Mouse (Mus musculus): ENCODE measurements at regions not wholly inside any gene's neighbourhood (a gene's known extent, or its start where the extent isn't known, plus 50 kb on each side); places are given as distances from the start of the nearest gene placed in this dataset.

DNA sequence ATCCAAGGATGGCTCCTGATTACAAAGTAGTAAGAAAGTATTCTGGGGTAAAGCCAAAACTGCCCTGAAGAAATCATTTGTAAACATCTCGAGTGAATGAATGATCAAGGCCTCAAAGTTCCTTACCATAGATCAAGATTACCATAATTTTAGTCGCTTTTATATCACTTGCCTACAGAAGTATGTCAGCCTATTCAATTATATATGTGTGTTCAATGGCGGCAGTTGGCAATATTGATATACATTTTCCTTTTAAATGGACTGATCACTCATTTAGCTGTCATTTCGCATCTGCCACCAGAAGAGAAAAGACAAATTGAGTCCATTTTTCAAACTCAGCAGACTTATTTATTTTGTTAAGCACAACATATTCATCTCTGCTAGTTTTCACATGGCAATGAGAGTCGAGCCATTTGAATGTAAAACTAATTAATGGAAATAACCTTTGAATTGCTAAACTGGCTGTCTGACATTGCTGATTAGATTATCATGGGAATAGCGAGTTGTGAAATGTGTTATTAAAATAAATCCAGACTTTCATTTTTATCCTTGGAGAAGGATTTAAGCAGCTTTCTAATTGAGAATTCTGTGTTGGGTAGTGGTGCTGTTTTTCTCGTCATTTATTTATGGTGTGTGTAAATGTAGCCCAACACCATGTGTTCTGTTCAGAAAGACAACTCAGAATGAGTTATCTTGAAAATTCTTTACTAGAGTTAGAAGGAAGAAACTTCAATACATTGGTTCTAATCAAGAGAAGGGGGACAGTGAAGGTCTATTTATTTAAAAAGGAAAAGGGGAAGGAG lies 350.6 kb upstream of the Clec14a start:
- Histone ChIP-seq H3K9ac (ENCODE audit: low read depth, low read length) (no peak overlapping the region), H3K36me3 (ENCODE audit: control insufficient read depth, insufficient read depth) (no peaks in the 10 kb centered on the region), H3K9me3 (replicated peaks; ENCODE audit: control insufficient read depth, low read length) (no peaks in the 10 kb centered on the region), H3K4me1 (ENCODE audit: control insufficient read depth, low read depth, low read length) (no peaks in the 10 kb centered on the region), H3K27ac (ENCODE audit: low read length) (no peak overlapping the region), H3K27me3 (ENCODE audit: control insufficient read depth, insufficient read depth, low read depth, low read length) (no peaks in the 10 kb centered on the region), H3K4me2 (ENCODE audit: low read depth, low read length) (no peak overlapping the region), H3K4me3 (ENCODE audit: low read depth, low read length) (no peak overlapping the region)
- WGBS (ENCODE audit: insufficient replicate concordance) = 57% methylated on average over 7 of the region's 7 CpGs
- ATAC-seq (ENCODE audit: low read depth) = no peak

DNA sequence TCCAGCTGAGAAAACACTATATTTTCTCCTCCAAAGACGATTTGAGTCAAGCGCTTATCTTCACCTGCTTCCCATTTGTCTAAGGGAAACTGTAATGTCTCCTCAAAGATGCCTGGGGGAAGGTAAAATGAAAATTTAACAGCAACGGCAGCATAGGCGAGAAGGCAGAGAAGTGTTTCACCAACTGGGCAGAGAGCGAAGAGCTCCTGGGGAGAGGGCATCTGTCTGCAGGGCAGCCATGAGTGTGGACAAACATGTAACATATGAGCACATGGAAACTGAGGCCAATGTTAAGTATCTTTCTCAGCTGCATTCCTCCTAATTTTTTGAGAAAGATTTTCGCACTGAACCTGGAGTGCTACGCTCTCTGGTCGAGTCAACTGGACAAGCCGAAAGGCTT lies 325.7 kb upstream of the Clec14a start:
- 75% methylated on average over 9 of the region's 9 CpGs for WGBS (ENCODE audit: insufficient replicate concordance)
- no peak overlapping the region for H3K4me3 ChIP-seq (ENCODE audit: low read depth, low read length)
- H3K27ac ChIP-seq (ENCODE audit: low read length) = no peak overlapping the region
- no peak overlapping the region for H3K4me2 ChIP-seq (ENCODE audit: low read depth, low read length)
- no peaks in the 10 kb centered on the region for H3K9me3 ChIP-seq (replicated peaks; ENCODE audit: control insufficient read depth, low read length)
- no peak overlapping the region for H3K9ac ChIP-seq (ENCODE audit: low read depth, low read length)
- no peaks in the 10 kb centered on the region for H3K27me3 ChIP-seq (ENCODE audit: control insufficient read depth, insufficient read depth, low read depth, low read length)
- no peaks in the 10 kb centered on the region for H3K4me1 ChIP-seq (ENCODE audit: control insufficient read depth, low read depth, low read length)
- no peaks in the 10 kb centered on the region for H3K36me3 ChIP-seq (ENCODE audit: control insufficient read depth, insufficient read depth)
- no peak for ATAC-seq (ENCODE audit: low read depth)

DNA sequence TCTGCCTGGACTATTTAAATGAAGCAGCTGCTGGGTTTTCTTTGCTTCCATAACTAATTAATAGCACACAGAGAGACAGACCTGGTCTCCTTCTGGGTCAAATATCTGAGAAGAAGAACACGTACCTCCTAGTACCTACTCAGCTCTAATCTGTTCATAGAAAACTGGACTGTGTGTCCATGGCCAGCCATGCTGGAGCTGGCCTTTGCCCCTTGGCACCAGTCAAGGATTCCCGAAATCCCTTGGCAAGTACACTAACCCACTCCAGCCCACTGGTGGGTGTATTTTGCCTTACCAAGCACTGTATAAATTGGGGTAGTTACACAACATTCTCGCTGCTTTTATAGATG lies 322.4 kb upstream of the Clec14a start:
- no peak overlapping the region for H3K27ac ChIP-seq (ENCODE audit: low read length)
- no peaks in the 10 kb centered on the region for H3K9me3 ChIP-seq (replicated peaks; ENCODE audit: control insufficient read depth, low read length)
- ATAC-seq (ENCODE audit: low read depth) = no peak
- no peaks in the 10 kb centered on the region for H3K4me1 ChIP-seq (ENCODE audit: control insufficient read depth, low read depth, low read length)
- no peak overlapping the region for H3K4me2 ChIP-seq (ENCODE audit: low read depth, low read length)
- no peak overlapping the region for H3K9ac ChIP-seq (ENCODE audit: low read depth, low read length)
- H3K36me3 ChIP-seq (ENCODE audit: control insufficient read depth, insufficient read depth) = no peaks in the 10 kb centered on the region
- no peaks in the 10 kb centered on the region for H3K27me3 ChIP-seq (ENCODE audit: control insufficient read depth, insufficient read depth, low read depth, low read length)
- no peak overlapping the region for H3K4me3 ChIP-seq (ENCODE audit: low read depth, low read length)
- 63% methylated on average over 3 of the region's 3 CpGs for WGBS (ENCODE audit: insufficient replicate concordance)

DNA sequence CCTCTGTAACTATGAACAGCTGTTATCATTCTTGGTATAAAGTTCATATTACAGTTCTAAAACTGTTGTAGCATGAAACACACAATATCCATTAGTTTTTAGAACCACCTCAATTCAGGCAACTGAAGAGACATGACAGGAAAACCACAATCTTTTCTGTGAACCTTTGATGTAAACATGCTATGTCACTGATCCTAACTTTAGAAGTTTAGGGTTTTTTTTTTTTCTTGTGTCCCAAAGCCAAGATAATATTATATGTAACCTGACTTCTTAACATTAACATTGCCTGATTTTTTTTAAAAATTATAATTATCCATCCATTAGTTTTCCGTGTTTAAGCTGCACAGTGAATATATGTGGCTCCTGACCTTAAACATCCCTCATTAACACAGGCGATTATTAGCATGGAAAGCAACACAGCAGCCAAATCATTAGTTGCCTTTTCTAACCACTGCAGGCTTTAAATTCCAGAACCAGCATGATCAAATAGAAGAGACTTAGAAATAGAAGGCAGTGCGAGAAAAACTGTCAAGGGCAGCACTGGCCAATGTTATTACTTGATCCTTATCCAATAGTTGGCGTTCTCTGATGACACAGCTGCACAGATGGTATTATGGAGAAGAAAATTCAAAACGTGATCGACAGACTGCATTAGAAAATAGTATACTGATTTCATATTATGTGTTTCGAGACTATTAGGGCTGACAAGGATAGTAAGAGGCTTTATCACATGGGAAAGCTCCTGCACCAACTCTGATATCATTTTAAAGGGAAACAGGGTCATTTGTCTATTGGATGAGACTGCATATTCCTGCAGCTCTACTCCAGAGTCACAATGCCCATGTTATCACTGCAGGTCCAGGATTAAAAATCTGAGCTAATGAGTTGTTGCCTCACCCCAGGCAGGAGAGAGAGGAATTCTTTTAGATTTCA lies 321.7 kb upstream of the Clec14a start:
- H3K9ac ChIP-seq (ENCODE audit: low read depth, low read length) = no peak overlapping the region
- no peak for ATAC-seq (ENCODE audit: low read depth)
- 44% methylated on average over 7 of the region's 7 CpGs for WGBS (ENCODE audit: insufficient replicate concordance)
- H3K9me3 ChIP-seq (replicated peaks; ENCODE audit: control insufficient read depth, low read length) = no peaks in the 10 kb centered on the region
- H3K4me2 ChIP-seq (ENCODE audit: low read depth, low read length) = no peak overlapping the region
- H3K27me3 ChIP-seq (ENCODE audit: control insufficient read depth, insufficient read depth, low read depth, low read length) = no peaks in the 10 kb centered on the region
- H3K36me3 ChIP-seq (ENCODE audit: control insufficient read depth, insufficient read depth) = no peaks in the 10 kb centered on the region
- no peak overlapping the region for H3K27ac ChIP-seq (ENCODE audit: low read length)
- H3K4me3 ChIP-seq (ENCODE audit: low read depth, low read length) = no peak overlapping the region
- no peaks in the 10 kb centered on the region for H3K4me1 ChIP-seq (ENCODE audit: control insufficient read depth, low read depth, low read length)

DNA sequence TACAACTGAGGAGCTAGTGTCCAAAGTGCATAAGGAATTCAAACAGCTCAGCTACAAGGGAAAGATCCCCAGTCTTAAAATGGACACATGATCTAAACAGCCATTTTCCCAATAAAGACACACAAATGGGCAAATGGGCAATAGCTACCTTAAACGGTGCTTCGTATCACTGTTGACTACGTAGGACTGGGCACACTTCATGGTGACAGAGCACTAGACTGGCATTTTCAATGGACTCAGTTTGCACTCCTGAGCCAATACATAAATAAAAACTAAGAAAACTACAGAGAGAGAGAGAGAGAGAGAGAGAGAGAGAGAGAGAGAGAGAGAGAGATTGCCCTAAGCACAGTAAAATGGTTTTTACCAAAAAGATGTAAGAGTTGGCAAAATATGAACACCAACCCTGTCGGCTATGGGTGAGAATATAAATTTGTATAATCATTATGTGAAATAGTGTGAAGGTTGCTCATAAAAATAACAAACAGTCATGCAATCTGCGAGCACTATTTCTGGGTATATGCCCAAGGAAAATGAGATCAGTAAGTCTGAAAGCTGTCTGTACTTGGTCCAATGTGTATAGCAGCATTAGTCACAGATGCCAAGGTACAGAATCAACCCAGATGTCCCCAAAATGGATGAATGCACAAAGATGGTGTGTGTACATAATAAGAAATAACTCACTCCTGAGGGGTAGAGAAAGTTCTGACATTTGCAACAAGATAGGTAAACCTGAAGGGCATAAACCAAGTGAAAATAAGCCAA lies 312.9 kb upstream of the Clec14a start:
- WGBS (ENCODE audit: insufficient replicate concordance) = 72% methylated on average over 5 of the region's 5 CpGs
- no peak overlapping the region for H3K9ac ChIP-seq (ENCODE audit: low read depth, low read length)
- no peak overlapping the region for H3K27ac ChIP-seq (ENCODE audit: low read length)
- no peak overlapping the region for H3K4me3 ChIP-seq (ENCODE audit: low read depth, low read length)
- no peak for ATAC-seq (ENCODE audit: low read depth)
- no peaks in the 10 kb centered on the region for H3K36me3 ChIP-seq (ENCODE audit: control insufficient read depth, insufficient read depth)
- no peak overlapping the region for H3K4me2 ChIP-seq (ENCODE audit: low read depth, low read length)
- no peaks in the 10 kb centered on the region for H3K4me1 ChIP-seq (ENCODE audit: control insufficient read depth, low read depth, low read length)
- no peaks in the 10 kb centered on the region for H3K27me3 ChIP-seq (ENCODE audit: control insufficient read depth, insufficient read depth, low read depth, low read length)
- H3K9me3 ChIP-seq (replicated peaks; ENCODE audit: control insufficient read depth, low read length) = no peaks in the 10 kb centered on the region

DNA sequence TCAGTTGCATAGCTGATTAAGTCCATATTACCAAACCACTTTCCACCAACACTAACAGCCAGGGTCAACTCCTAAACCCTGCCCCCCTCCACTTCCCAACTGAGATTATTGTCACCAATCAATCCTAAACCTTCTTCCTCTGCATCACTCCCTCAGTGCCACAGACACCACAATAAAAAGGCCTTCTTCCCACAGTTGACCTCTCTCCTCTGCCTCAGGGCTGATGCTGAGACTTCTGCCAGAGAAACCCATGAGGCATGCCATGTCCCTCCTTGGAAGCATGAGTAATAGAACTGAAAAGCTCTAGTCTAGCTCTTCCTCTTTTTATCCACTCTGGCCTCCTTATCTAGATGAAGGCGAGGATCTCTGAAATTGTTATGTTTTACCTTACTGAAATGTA lies 300.0 kb upstream of the Clec14a start:
- Histone ChIP-seq H3K4me2 (ENCODE audit: low read depth, low read length) (no peak overlapping the region), H3K27ac (ENCODE audit: low read length) (no peak overlapping the region), H3K27me3 (ENCODE audit: control insufficient read depth, insufficient read depth, low read depth, low read length) (no peaks in the 10 kb centered on the region), H3K9me3 (replicated peaks; ENCODE audit: control insufficient read depth, low read length) (no peaks in the 10 kb centered on the region), H3K9ac (ENCODE audit: low read depth, low read length) (no peak overlapping the region), H3K4me3 (ENCODE audit: low read depth, low read length) (no peak overlapping the region), H3K4me1 (ENCODE audit: control insufficient read depth, low read depth, low read length) (no peaks in the 10 kb centered on the region), H3K36me3 (ENCODE audit: control insufficient read depth, insufficient read depth) (no peaks in the 10 kb centered on the region)
- no peak for ATAC-seq (ENCODE audit: low read depth)
- 42% methylated on average over 1 of the region's 1 CpGs for WGBS (ENCODE audit: insufficient replicate concordance)

GRCm38 (mm10) chr12:58560840-58561239 lies 291.8 kb upstream of the Clec14a start:
- Histone ChIP-seq H3K4me3 (ENCODE audit: low read depth, low read length) (no peak overlapping the region), H3K27ac (ENCODE audit: low read length) (no peak overlapping the region), H3K27me3 (ENCODE audit: control insufficient read depth, insufficient read depth, low read depth, low read length) (no peaks in the 10 kb centered on the region), H3K9me3 (replicated peaks; ENCODE audit: control insufficient read depth, low read length) (no peaks in the 10 kb centered on the region), H3K36me3 (ENCODE audit: control insufficient read depth, insufficient read depth) (no peaks in the 10 kb centered on the region), H3K4me2 (ENCODE audit: low read depth, low read length) (no peak overlapping the region), H3K4me1 (ENCODE audit: control insufficient read depth, low read depth, low read length) (no peaks in the 10 kb centered on the region), H3K9ac (ENCODE audit: low read depth, low read length) (no peak overlapping the region)
- WGBS (ENCODE audit: insufficient replicate concordance) = 75% methylated on average over 5 of the region's 5 CpGs
- ATAC-seq (ENCODE audit: low read depth) = no peak

DNA sequence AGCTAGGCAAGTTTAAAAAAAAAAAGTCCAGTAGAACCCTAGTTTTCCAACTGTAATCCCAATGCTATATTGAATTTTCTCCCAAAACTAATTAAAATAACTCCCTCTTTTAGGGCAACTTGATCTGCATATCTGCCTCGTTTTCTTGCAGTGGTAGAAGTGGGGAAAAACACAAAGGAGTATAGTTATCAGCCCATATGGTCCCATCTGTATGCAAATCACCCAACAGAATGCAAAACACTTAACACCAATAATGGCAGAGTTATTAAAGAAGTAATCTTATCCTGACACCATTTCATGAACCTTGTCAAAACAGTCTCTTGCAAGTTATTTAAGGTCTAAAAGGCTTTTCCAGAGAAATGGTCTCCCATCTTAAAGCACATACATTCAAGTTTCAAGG lies 290.7 kb upstream of the Clec14a start:
- 38% methylated on average over 1 of the region's 1 CpGs for WGBS (ENCODE audit: insufficient replicate concordance)
- H3K27ac ChIP-seq (ENCODE audit: low read length) = no peak overlapping the region
- H3K27me3 ChIP-seq (ENCODE audit: control insufficient read depth, insufficient read depth, low read depth, low read length) = no peaks in the 10 kb centered on the region
- no peaks in the 10 kb centered on the region for H3K9me3 ChIP-seq (replicated peaks; ENCODE audit: control insufficient read depth, low read length)
- H3K4me1 ChIP-seq (ENCODE audit: control insufficient read depth, low read depth, low read length) = no peaks in the 10 kb centered on the region
- H3K4me2 ChIP-seq (ENCODE audit: low read depth, low read length) = no peak overlapping the region
- no peaks in the 10 kb centered on the region for H3K36me3 ChIP-seq (ENCODE audit: control insufficient read depth, insufficient read depth)
- H3K4me3 ChIP-seq (ENCODE audit: low read depth, low read length) = no peak overlapping the region
- no peak for ATAC-seq (ENCODE audit: low read depth)
- no peak overlapping the region for H3K9ac ChIP-seq (ENCODE audit: low read depth, low read length)
